In genomic region chr8:108759511-108760330, GRCm38 (mm10) we compare ENCODE assay signal across 7 mouse cellular contexts.
DNase-seq lines count a peak whose midpoint lies in the region; ATAC-seq and TF ChIP-seq lines count a peak whose summit lies in the region.

No protein-coding gene starts in this region.

- H3K36me3 ChIP-seq in CH12.LX (replicated peaks in 1 of 2; ENCODE audit: control insufficient read depth in 1 of 2, insufficient read depth in 1 of 2, low read length in 1 of 2), result no peaks in the 10 kb centered on the region
- H3K36me3 ChIP-seq in kidney, postnatal 0 days (ENCODE audit: insufficient read depth, low read length), result no peaks in the 10 kb centered on the region
- H3K36me3 ChIP-seq in lung, postnatal 0 days (ENCODE audit: insufficient read depth, low read length), result no peaks in the 10 kb centered on the region

- peak; percentile 59 for DNase-seq in CH12.LX (ENCODE audit: extremely low read depth)
- peak; percentile 26 for DNase-seq in T-cell, adult 2 months (ENCODE audit: low spot score)
- DNase-seq in gastrocnemius, postnatal 14 days, result peak; percentile 69
- peak; percentile 84 for DNase-seq in kidney, postnatal 0 days (ENCODE audit: low spot score)
- peak; percentile 84 for DNase-seq in lung, postnatal 0 days (ENCODE audit: low spot score)
- peak; percentile 82 for DNase-seq in retina, embryonic 14.5 days (ENCODE audit: low spot score)

- peak; percentile 45 for TF ChIP-seq RAD21 in CH12.LX (IDR thresholded peaks at IDR 0.05; ENCODE audit: low read depth, low read length)

- no peak overlapping the region for H3K9ac ChIP-seq in CH12.LX (ENCODE audit: insufficient read depth, low read depth)
- H3K9ac ChIP-seq in kidney, postnatal 0 days (ENCODE audit: low read depth, low read length), result no peak overlapping the region
- no peak overlapping the region; the same call in 1 of the 2 replicates for H3K9ac ChIP-seq in lung, postnatal 0 days (replicated peaks; ENCODE audit: low read depth)

- TF ChIP-seq CTCF in CH12.LX (conservative IDR thresholded peaks at IDR 0.05 in 1 of 2, IDR thresholded peaks at IDR 0.05 in 1 of 2; ENCODE audit: low read depth in 2 of 2, low read length in 2 of 2), result peak; percentile 66 to 96
- TF ChIP-seq CTCF in cortical plate, adult 2 months (IDR thresholded peaks at IDR 0.05; ENCODE audit: extremely low read depth, insufficient read depth, low read length), result peak; percentile 65
- peak; percentile 79 for TF ChIP-seq CTCF in kidney, postnatal 0 days (IDR thresholded peaks at IDR 0.05; ENCODE audit: low read depth)
- TF ChIP-seq CTCF in lung, postnatal 0 days (IDR thresholded peaks at IDR 0.05), result peak; percentile 93

- no peaks in the 10 kb centered on the region for H3K4me1 ChIP-seq in CH12.LX (ENCODE audit: control insufficient read depth in 1 of 2, insufficient read depth in 2 of 2)
- no peaks in the 10 kb centered on the region for H3K4me1 ChIP-seq in cortical plate, adult 2 months (ENCODE audit: control insufficient read depth, insufficient read depth, low read length)
- H3K4me1 ChIP-seq in kidney, postnatal 0 days (replicated peaks; ENCODE audit: insufficient read depth, low read length), result peaks cover 18% of the 10 kb centered on the region
- peaks cover 16% of the 10 kb centered on the region for H3K4me1 ChIP-seq in lung, postnatal 0 days (ENCODE audit: insufficient read depth, low read depth, low read length)

- H3K27me3 ChIP-seq in CH12.LX (replicated peaks), result no peaks in the 10 kb centered on the region
- H3K27me3 ChIP-seq in kidney, postnatal 0 days (ENCODE audit: insufficient read depth, low read length), result no peaks in the 10 kb centered on the region
- no peaks in the 10 kb centered on the region for H3K27me3 ChIP-seq in lung, postnatal 0 days (replicated peaks; ENCODE audit: insufficient read depth, low read length)

- no peak for TF ChIP-seq POLR2A in CH12.LX (IDR thresholded peaks at IDR 0.05; ENCODE audit: low read depth, low read length)
- no peak for TF ChIP-seq POLR2A in cortical plate, adult 2 months (IDR thresholded peaks at IDR 0.05; ENCODE audit: extremely low read depth, insufficient read depth, low read length)

- in situ Hi-C loops in CH12.LX (cut with MboI; ENCODE audit: low pct_ligation_motif_present, low pct_unique_long_range_greater_than_20kb, low sequenced_read_pairs), result no loop called here

- H3K27ac ChIP-seq in CH12.LX (ENCODE audit: insufficient read depth, low read depth), result no peak overlapping the region
- H3K27ac ChIP-seq in cortical plate, adult 2 months (ENCODE audit: insufficient read depth, low read length), result no peak overlapping the region
- H3K27ac ChIP-seq in kidney, postnatal 0 days, result peak overlapping the region; percentile 69
- H3K27ac ChIP-seq in lung, postnatal 0 days (ENCODE audit: low read length), result peak overlapping the region; percentile 77

- TF ChIP-seq EP300 in CH12.LX (IDR thresholded peaks at IDR 0.05; ENCODE audit: low read length), result no peak
- no peak for TF ChIP-seq EP300 in lung, postnatal 0 days (IDR thresholded peaks at IDR 0.05)

- ATAC-seq in kidney, postnatal 0 days (replicated peaks; ENCODE audit: low FRiP score, low read depth), result no peak
- peak; percentile 67 for ATAC-seq in lung, postnatal 0 days

- intact Hi-C loops in gastrocnemius, postnatal 14 days (cut with DNase I; ENCODE audit: low total_unique reads), result no loop called here

- H3K9me3 ChIP-seq in CH12.LX (replicated peaks; ENCODE audit: low read length), result no peaks in the 10 kb centered on the region
- H3K9me3 ChIP-seq in kidney, postnatal 0 days (replicated peaks; ENCODE audit: low read length), result no peaks in the 10 kb centered on the region
- H3K9me3 ChIP-seq in lung, postnatal 0 days (ENCODE audit: low read length), result no peaks in the 10 kb centered on the region

- no peaks in the 10 kb centered on the region for H3K79me2 ChIP-seq in CH12.LX (replicated peaks; ENCODE audit: control insufficient read depth, extremely low read depth, insufficient read depth, poor library complexity, severe bottlenecking)

- dilution Hi-C loops in CH12.LX (cut with MboI; ENCODE audit: extremely low pct_ligation_motif_present, extremely low pct_unique_long_range_greater_than_20kb, low sequenced_read_pairs), result no loop called here

- H3K4me3 ChIP-seq in CH12.LX (replicated peaks in 1 of 3; ENCODE audit: low read depth in 2 of 3, low read length in 2 of 3, poor library complexity in 1 of 3), result no peak overlapping the region
- no peak overlapping the region for H3K4me3 ChIP-seq in cortical plate, adult 2 months (ENCODE audit: insufficient read depth, low read length)
- no peak overlapping the region for H3K4me3 ChIP-seq in kidney, postnatal 0 days (replicated peaks; ENCODE audit: low read depth, low read length)
- H3K4me3 ChIP-seq in lung, postnatal 0 days (ENCODE audit: low read depth, low read length), result no peak overlapping the region

- 48% methylated on average over 15 of the region's 15 CpGs for WGBS in kidney, postnatal 0 days
- 42% methylated on average over 15 of the region's 15 CpGs for WGBS in lung, postnatal 0 days

- no peak overlapping the region for H3K4me2 ChIP-seq in CH12.LX (ENCODE audit: insufficient read depth, low read depth, poor library complexity, severe bottlenecking)
- H3K4me2 ChIP-seq in kidney, postnatal 0 days (ENCODE audit: low read length), result 0 out of 2 replicates have a peak overlapping the region, but pooled peaks have one; percentile 3
- 0 out of 2 replicates have a peak overlapping the region, but pooled peaks have one; percentile 25 for H3K4me2 ChIP-seq in lung, postnatal 0 days (replicated peaks; ENCODE audit: low read depth, low read length)

TF ChIP-seq in CH12.LX, 34 proteins besides CTCF, POLR2A, EP300 and RAD21:
- TF ChIP-seq SMC3 (IDR thresholded peaks at IDR 0.05; ENCODE audit: low read depth, low read length), result peak; percentile 50
- no peak for TF ChIP-seq UBTF (IDR thresholded peaks at IDR 0.05; ENCODE audit: low read depth, low read length)

Comparison
In these comparisons a context has a peak if more than half of its experiments do, and no peak if none do; other contexts are left out.
1. DNase-seq: peak in every context shown above with its lines; median percentile 84 in kidney, postnatal 0 days; 84 in lung, postnatal 0 days; 82 in retina, embryonic 14.5 days; 69 in gastrocnemius, postnatal 14 days; 59 in CH12.LX; 26 in T-cell, adult 2 months.
2. H3K27ac ChIP-seq: peak in kidney, postnatal 0 days (single experiment) and lung, postnatal 0 days (single experiment); none in CH12.LX (single experiment) and cortical plate, adult 2 months (single experiment).
3. Peak in every context shown above with its lines, with median percentiles within 50 percentile points of each other: CTCF ChIP-seq.